Mouse (Mus musculus) granulocyte monocyte progenitor cell, adult 5-6 weeks (primary cell): ENCODE measurements at regions not wholly inside any gene's neighbourhood (a gene's known extent, or its start where the extent isn't known, plus 50 kb on each side); places are given as distances from the start of the nearest gene placed in this dataset.
A peak's percentile ranks its signal among the peaks of the same experiment; 100 is the strongest.
"Not testable (repeated sequence)": the region's sequence is repeated elsewhere in the genome, so short reads cannot be mapped to it uniquely, and the experiment has no call there.

ENCODE experiments used
- ATAC-seq: replicated peaks from 2 replicates; pipeline ENCODE4 v1.8.0; 2016; ENCODE audit warnings: mild to moderate bottlenecking, moderate TSS enrichment, inconsistent platforms; ENCODE audit not compliant: poor library complexity, severe bottlenecking

GRCm38 (mm10) chr13:88459474-88460173, 361.6 kb upstream of the Edil3 start:
- peak; percentile 100 for ATAC-seq

GRCm38 (mm10) chr13:88490104-88490503, 331.2 kb upstream of the Edil3 start:
- ATAC-seq: no peak

- no peak for ATAC-seq
These were observed 310.3 kb upstream of the Edil3 start for GRCm38 (mm10) chr13:88510850-88511554.

DNA sequence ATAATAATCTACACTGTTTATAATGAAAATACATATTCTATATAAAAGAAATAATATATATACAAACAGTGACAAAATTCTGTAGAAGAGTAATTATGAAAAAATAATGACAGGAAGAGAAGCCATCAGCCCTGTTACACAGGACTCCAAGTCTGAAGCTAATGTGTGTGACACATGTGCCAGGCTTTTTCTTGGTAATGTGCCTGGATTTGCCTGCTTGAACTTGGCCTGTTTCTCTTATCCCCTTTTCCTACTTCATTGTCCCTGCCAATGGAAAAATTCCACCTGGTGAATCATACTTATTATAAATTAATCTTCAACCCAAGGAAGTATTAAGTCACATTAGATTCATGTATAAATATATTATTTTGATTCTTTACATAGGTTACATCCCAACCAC, 286.5 kb upstream of the Edil3 start:
- ATAC-seq: no peak

DNA sequence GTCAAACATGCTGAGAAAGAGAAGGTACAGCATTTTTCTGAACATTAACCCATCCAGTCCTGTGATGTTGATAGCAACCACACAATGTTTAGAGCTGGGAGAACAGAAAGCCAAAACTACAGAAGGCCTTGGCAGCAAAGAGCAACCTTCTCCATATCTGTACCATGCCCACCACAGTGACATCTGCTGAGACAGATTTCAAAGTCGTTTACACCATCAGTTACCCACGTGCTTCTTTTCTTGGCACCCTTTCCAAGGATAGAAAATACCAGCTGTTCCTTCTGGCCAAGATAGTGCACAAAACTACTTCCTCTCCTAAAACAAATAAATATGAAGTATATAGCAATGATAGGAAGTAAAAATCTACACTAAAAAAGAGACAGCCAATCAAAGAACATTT, 266.8 kb upstream of the Edil3 start:
- ATAC-seq: no peak

DNA sequence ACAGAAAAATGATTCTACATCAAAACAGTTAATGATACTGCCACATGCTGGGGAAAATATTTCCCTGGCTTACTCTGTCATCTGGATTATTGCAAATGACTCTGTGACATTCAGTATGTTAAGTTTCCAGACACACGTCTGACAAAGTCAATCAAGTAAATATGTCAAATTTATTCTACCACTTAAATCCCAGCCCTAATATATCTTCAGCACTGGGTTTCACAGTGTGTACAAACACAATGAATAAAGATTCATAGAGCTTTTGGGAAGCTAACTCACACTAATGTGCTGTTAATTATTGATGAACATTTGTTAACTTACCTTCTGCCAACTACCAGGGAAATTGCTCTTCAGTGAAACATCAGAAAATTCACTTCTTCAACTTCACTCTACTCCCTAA, 256.3 kb upstream of the Edil3 start:
- ATAC-seq: no peak

DNA sequence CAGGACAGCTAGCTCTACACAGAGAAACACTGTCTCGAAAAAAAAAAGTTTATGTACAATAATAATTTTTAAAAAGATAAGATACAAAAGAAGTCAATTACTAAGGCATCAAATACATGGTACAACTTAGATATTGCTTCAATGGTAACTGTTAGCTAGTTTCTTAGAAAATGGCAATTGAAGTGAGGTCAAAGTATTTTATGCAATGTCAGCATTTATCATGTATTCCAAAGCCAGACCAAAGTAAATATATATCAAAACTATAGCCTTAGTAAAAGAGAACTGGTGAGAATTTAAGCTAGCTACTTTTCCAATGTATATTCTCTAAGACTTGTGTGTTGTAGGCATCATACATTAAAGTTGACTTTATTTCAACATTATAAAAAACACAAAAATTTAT, 219.0 kb upstream of the Edil3 start:
- ATAC-seq: no peak

DNA sequence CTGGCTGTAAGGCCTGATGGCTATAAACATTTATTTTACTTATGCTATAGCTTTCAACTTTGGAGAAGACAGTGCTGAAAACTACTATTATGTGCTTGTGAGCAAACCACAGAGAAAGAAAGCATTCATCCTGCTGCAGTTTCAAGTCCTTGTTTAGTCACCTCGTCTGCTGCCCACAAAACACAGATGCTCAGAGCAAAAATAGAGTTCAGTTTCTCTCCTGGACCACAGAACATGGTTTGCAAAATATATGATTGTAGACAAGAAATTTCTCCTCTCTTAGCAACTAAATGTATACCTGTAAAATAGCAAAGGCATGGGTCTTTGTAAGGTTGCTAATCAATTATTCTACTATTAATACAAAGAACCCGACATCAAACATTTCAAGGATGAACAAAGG, 210.7 kb upstream of the Edil3 start:
- ATAC-seq: no peak

DNA sequence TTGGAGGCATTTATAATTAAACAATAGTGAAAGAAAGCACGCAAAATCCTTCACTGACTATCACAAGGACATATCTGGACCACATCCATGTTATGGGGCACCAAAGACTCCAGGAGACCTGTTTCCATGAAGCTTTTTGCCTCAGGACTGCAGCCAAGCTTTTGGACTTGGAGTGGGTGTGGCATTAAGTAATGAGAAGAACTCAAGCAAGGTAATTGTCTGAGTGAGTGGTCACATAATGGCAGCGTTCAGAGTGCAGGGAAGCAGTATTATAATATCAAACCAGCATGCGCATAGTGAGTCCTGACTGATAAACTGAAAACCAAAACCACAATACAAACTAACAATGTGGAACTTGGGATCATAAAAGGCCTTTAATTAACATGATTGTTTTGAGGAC, 208.0 kb upstream of the Edil3 start:
- ATAC-seq: no peak

GRCm38 (mm10) chr13:88650135-88650534, 171.1 kb upstream of the Edil3 start:
- no peak for ATAC-seq

GRCm38 (mm10) chr13:88651036-88651435, 170.2 kb upstream of the Edil3 start:
- ATAC-seq: no peak

DNA sequence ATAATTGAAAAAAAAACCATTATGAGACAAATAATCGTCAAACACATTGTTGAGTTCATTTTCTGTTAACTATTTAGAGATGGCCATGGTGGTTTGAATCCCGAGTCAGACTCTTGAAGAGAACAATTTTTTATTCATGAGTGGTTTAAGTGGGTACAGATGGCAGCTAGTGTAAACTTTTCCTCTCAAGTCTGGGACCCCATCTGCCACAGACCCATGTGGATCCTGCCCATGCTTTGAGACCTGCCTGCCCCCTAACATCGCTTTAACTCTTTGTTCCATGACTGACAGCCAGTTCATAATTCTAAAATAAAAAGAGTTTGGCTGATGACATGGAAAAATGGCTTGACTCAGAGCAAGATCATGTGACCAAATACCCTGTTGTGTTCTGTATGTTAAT, 166.2 kb upstream of the Edil3 start:
- ATAC-seq: no peak

GRCm38 (mm10) chr13:88675835-88676234, 145.4 kb upstream of the Edil3 start:
- ATAC-seq: no peak

- no peak for ATAC-seq
These were observed 116.7 kb upstream of the Edil3 start for GRCm38 (mm10) chr13:88704526-88704925.

DNA sequence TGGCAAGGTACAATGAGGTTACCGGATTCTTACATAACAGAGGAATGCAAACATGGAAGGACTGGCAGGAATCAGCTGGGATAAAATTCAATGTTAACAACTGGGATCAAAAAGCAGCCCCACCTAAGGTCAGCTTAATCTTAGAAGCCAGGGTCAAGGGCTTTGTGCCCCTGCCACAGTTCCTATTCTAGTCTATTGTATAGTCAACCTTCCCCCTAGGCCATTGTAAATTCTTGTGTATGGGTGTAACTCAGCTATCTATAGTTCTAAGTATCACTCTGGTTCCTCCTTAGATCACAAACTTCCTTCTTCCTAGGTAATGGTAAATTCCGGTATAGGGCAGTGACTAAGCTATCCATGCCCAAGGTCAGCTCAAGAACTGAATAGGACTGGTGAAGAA, 91.6 kb upstream of the Edil3 start:
- not testable (repeated sequence) for ATAC-seq

- ATAC-seq: no peak
These were observed 71.4 kb upstream of the Edil3 start for GRCm38 (mm10) chr13:88749916-88750315.
